Mouse (Mus musculus) cerebellum, adult 2 months (tissue): ENCODE data around the gene Hoxa13. TPM values are rescaled to one million over a fixed set of nuclear protein-coding genes. Genes with fewer than 3 reads are reported as not detected.

Experiments used
- DNase-seq, 2 experiments: peaks; one replicate each; pipeline ENCODE4 v3.0.0; 2021
- H3K27ac ChIP-seq: fragments of 200-500 bp; 2 replicates; pipeline ENCODE4 v1.5.1; 2012; ENCODE audit warnings: low read length, control low read depth, inconsistent platforms; ENCODE audit not compliant: insufficient read depth
- H3K27me3 ChIP-seq: fragments of 200-500 bp; 2 replicates; pipeline ENCODE4 v1.6.1; 2012; ENCODE audit warnings: inconsistent platforms, mild to moderate bottlenecking, low read length, moderate library complexity; ENCODE audit not compliant: control insufficient read depth, insufficient read depth
- H3K4me1 ChIP-seq: fragments of 200-500 bp; 2 replicates; pipeline ENCODE4 v1.6.1; 2011; ENCODE audit warnings: low read length; ENCODE audit not compliant: control insufficient read depth, insufficient read depth
- H3K4me3 ChIP-seq: fragments of 200-500 bp; replicated peaks from 2 replicates; pipeline ENCODE3; 2011; ENCODE audit warnings: mild to moderate bottlenecking, low read depth, low read length, control low read depth; ENCODE audit not compliant: insufficient read depth
- CTCF ChIP-seq: fragments of 200-500 bp; IDR thresholded peaks from 2 replicates; pipeline ENCODE4 v1.5.1; 2011; ENCODE audit warnings: low read depth, mild to moderate bottlenecking, control low read depth, low read length, moderate library complexity, borderline replicate concordance; ENCODE audit not compliant: insufficient read depth
- POLR2A ChIP-seq: fragments of 200-500 bp; IDR thresholded peaks from 2 replicates; pipeline ENCODE4 v1.6.1; 2011; ENCODE audit warnings: low read length, control low read depth, borderline replicate concordance; ENCODE audit not compliant: insufficient read depth
- WGBS: fragments of 180-500 bp; shearing (Covaris S2); methylation state at CpG from one replicate; pipeline ENCODE4 v1.1.7; 2018; 5-methylcytosine and 5-hydroxymethylcytosine counted together
- polyA plus RNA-seq: library from polyadenylated mRNA; depleted of rRNA; stranded (reverse); fragments of >200 nt; gene quantifications from 2 replicates; pipeline ENCODE4 v1.2.3, GENCODE M21; 2012

Gene Hoxa13
- polyA plus RNA-seq, 1 experiment: not detected

- DNase-seq: peak in 1 of 2 experiments; percentile 14
- Histone ChIP-seq H3K27me3 (peaks cover 20% of the 10 kb centered on the region; the same call in 1 of the 2 replicates), H3K4me1 (no peaks in the 10 kb centered on the region), H3K4me3 (no peak overlapping the region), H3K27ac (no peak overlapping the region)
- TF ChIP-seq POLR2A: no peak
- TF ChIP-seq CTCF: no peak
- under 1% methylated on average over 26 of the region's 26 CpGs for WGBS
Observed at GRCm38 (mm10) chr6:52246403-52246803, 14.3 kb downstream of the Hoxa13 start.

GRCm38 (mm10) chr6:52245757-52246142, 14.9 kb downstream of the Hoxa13 start, which contains the start of gene Hoxa11:
Gene Hoxa11 (minus strand): TSS chr6:52245810.
- Histone ChIP-seq H3K4me3 (no peak within 1 kb of the TSS), H3K27me3 (peaks cover 21% of the 10 kb centered on the region; the same call in 1 of the 2 replicates), H3K27ac (no peak within 1 kb of the TSS), H3K4me1 (no peaks in the 10 kb centered on the region)
- TF ChIP-seq CTCF: no peak
- no peak for TF ChIP-seq POLR2A
- 3% methylated on average over 20 of the region's 20 CpGs for WGBS
- no peak for DNase-seq

GRCm38 (mm10) chr6:52245040-52245756, 15.5 kb downstream of the Hoxa13 start:
- WGBS: 2% methylated on average over 71 of the region's 71 CpGs
- TF ChIP-seq CTCF: no peak
- TF ChIP-seq POLR2A: no peak

GRCm38 (mm10) chr6:52244471-52245039, 16.1 kb downstream of the Hoxa13 start:
- 4% methylated on average over 23 of the region's 23 CpGs for WGBS
- H3K4me1 ChIP-seq: no peaks in the 10 kb centered on the region
- peak in 1 of 2 experiments; percentile 8 for DNase-seq
- H3K27me3 ChIP-seq: peaks cover 24% of the 10 kb centered on the region; the same call in 1 of the 2 replicates
- H3K27ac ChIP-seq: no peak overlapping the region
- no peak overlapping the region for H3K4me3 ChIP-seq
- TF ChIP-seq CTCF: no peak
- no peak for TF ChIP-seq POLR2A

More at GRCm38 (mm10) chr6:52245040-52245756, 15.5 kb downstream of the Hoxa13 start:
- H3K4me3 ChIP-seq: no peak overlapping the region
- H3K4me1 ChIP-seq: no peaks in the 10 kb centered on the region
- DNase-seq: peak in 1 of 2 experiments; percentile 13
- no peak overlapping the region for H3K27ac ChIP-seq
- H3K27me3 ChIP-seq: peaks cover 23% of the 10 kb centered on the region; the same call in 1 of the 2 replicates

GRCm38 (mm10) chr6:52243681-52244121, 17.0 kb downstream of the Hoxa13 start:
- H3K27me3 ChIP-seq: peaks cover 23% of the 10 kb centered on the region; the same call in 1 of the 2 replicates
- no peak overlapping the region for H3K27ac ChIP-seq
- DNase-seq: peak in 1 of 2 experiments; percentile 4
- WGBS: 4% methylated on average over 12 of the region's 12 CpGs
- no peaks in the 10 kb centered on the region for H3K4me1 ChIP-seq
- TF ChIP-seq CTCF (no peak), POLR2A (no peak)
- H3K4me3 ChIP-seq: no peak overlapping the region

- no peak overlapping the region for H3K4me3 ChIP-seq
- no peaks in the 10 kb centered on the region for H3K4me1 ChIP-seq
- H3K27ac ChIP-seq: no peak overlapping the region
- H3K27me3 ChIP-seq: peaks cover 24% of the 10 kb centered on the region; the same call in 1 of the 2 replicates
- no peak for TF ChIP-seq POLR2A
- TF ChIP-seq CTCF: no peak
- peak in 1 of 2 experiments; percentile 3 for DNase-seq
- WGBS: 6% methylated on average over 4 of the region's 4 CpGs
Observed at GRCm38 (mm10) chr6:52242801-52243332, 17.8 kb downstream of the Hoxa13 start.

- TF ChIP-seq POLR2A (no peak), CTCF (no peak)
- H3K27me3 ChIP-seq: peaks cover 25% of the 10 kb centered on the region; the same call in 1 of the 2 replicates
- no peak overlapping the region for H3K27ac ChIP-seq
- no peaks in the 10 kb centered on the region for H3K4me1 ChIP-seq
- WGBS: 9% methylated on average over 9 of the region's 9 CpGs
- no peak overlapping the region for H3K4me3 ChIP-seq
- no peak for DNase-seq
Observed at GRCm38 (mm10) chr6:52241001-52241621, 19.6 kb downstream of the Hoxa13 start.
